Mouse (Mus musculus): ENCODE results near the gene Mcam. TPM values are rescaled to one million over a fixed set of nuclear protein-coding genes. Genes with fewer than 3 reads are reported as not detected.
A peak's percentile ranks its signal among the peaks of the same experiment; 100 is the strongest.

Gene Mcam
- polyA plus RNA-seq, 1 experiment = 27.9 TPM

DNA sequence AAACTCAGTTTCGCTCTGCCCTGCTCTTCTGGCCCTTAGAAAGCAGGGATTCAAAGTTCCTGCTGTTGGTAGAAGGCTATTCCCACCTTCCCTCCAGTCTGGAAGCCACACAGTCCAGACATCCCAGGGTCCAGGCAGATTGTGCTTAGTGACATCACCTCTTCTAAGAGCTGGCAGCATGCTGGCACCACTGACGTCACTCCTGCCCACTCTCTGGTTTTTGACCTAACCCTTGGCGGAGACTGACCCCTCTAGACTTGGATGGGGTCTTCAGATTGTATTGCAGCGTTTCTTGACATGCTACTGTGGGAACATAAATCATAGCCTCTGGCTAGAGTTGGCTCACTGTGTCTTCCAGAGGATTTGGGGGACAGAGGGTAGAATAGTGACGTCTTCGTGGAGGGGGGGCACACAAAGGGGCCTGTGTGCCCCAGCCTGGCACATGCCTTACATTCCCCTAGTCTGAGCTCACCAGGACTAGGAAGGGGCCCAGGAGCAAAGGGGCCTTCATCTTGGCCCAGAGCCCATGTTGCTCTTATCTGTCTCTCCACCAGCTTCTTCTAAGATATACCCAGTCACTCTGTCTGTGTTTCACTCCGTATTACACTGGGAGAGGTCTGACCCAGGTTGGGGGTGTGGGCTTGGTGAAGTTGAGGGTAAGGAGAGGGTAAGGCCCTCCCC is 1.6 kb downstream of the Mcam start:
- WGBS = 44% methylated on average over 7 of the region's 7 CpGs
- H3K27ac ChIP-seq (ENCODE audit: insufficient read depth, low read depth, low read length) = no peak overlapping the region

DNA sequence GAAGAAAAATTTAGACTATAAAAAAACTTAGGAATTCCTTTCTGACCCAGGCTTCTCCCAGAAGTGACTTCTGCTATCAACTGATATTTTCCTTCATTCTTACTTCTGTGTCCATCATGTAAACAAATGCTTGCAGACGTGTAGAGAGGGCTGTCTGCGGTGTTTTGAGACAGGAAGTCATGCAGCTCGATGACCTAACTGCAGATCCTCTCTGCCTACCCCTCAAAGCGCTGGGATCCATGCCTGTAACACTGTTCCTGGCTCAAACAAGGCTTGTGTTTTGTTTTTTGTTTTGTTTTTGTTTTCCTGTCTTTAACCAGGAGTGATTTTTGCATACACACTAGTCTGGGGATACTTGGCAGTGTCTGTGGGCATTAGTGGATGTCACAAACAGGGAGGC is 3.6 kb downstream of the Mcam start:
- DNase-seq = no peak
- H3K27me3 ChIP-seq (replicated peaks; ENCODE audit: control insufficient read depth, insufficient read depth, low read length) = no peaks in the 10 kb centered on the region
- WGBS = 60% methylated on average over 4 of the region's 4 CpGs
- H3K4me3 ChIP-seq (ENCODE audit: insufficient read depth, low read depth, low read length) = no peak overlapping the region
- H3K4me1 ChIP-seq (ENCODE audit: control insufficient read depth, insufficient read depth, low read length) = peaks cover 14% of the 10 kb centered on the region; the same call in 1 of the 2 replicates
- TF ChIP-seq POLR2A (IDR thresholded peaks at IDR 0.05; ENCODE audit: low read depth, low read length) = no peak
- no peak for TF ChIP-seq CTCF (conservative IDR thresholded peaks at IDR 0.05; ENCODE audit: insufficient read depth, insufficient read length, low read depth, low read length)
- no peak overlapping the region for H3K27ac ChIP-seq (ENCODE audit: insufficient read depth, low read depth, low read length)
- no peaks in the 10 kb centered on the region for H3K36me3 ChIP-seq (ENCODE audit: control insufficient read depth, insufficient read depth, low read length)

More for the DNA sequence above, 1.6 kb downstream of the Mcam start:
- Histone ChIP-seq H3K4me1 (ENCODE audit: control insufficient read depth, insufficient read depth, low read length) (peaks cover 14% of the 10 kb centered on the region; the same call in 1 of the 2 replicates), H3K36me3 (ENCODE audit: control insufficient read depth, insufficient read depth, low read length) (no peaks in the 10 kb centered on the region), H3K4me3 (ENCODE audit: insufficient read depth, low read depth, low read length) (peak overlapping the region; percentile 68), H3K27me3 (replicated peaks; ENCODE audit: control insufficient read depth, insufficient read depth, low read length) (no peaks in the 10 kb centered on the region)
- TF ChIP-seq POLR2A (IDR thresholded peaks at IDR 0.05; ENCODE audit: low read depth, low read length) (no peak), CTCF (conservative IDR thresholded peaks at IDR 0.05; ENCODE audit: insufficient read depth, insufficient read length, low read depth, low read length) (no peak)
- no peak for DNase-seq

DNA sequence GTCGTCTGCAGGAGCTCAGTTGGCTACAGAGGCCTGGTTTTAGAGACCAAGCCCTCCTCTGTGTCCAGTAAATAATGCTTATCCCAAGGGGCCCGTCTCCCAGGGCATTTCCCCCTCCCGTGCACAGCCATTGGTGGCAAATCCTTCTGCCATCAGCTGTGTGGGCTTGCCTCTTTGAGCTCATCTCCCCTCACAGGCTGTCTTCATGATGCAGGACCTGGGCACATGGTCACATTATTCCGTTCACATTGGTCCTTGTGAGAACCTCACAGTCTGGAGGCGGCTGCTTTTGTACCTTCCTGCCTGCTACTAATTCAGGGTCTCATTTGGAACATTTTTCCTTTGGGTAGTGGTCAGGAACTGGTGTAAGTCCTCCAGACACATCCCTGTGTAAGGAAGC is 7.7 kb downstream of the Mcam start:
- TF ChIP-seq POLR2A (IDR thresholded peaks at IDR 0.05; ENCODE audit: low read depth, low read length) = no peak
- Histone ChIP-seq H3K4me3 (ENCODE audit: insufficient read depth, low read depth, low read length) (no peak overlapping the region), H3K27me3 (replicated peaks; ENCODE audit: control insufficient read depth, insufficient read depth, low read length) (no peaks in the 10 kb centered on the region), H3K27ac (ENCODE audit: insufficient read depth, low read depth, low read length) (no peak overlapping the region), H3K4me1 (ENCODE audit: control insufficient read depth, insufficient read depth, low read length) (no peaks in the 10 kb centered on the region), H3K36me3 (ENCODE audit: control insufficient read depth, insufficient read depth, low read length) (no peaks in the 10 kb centered on the region; the same call in 1 of the 2 replicates)
- DNase-seq = no peak
- WGBS = 80% methylated on average over 5 of the region's 5 CpGs

DNA sequence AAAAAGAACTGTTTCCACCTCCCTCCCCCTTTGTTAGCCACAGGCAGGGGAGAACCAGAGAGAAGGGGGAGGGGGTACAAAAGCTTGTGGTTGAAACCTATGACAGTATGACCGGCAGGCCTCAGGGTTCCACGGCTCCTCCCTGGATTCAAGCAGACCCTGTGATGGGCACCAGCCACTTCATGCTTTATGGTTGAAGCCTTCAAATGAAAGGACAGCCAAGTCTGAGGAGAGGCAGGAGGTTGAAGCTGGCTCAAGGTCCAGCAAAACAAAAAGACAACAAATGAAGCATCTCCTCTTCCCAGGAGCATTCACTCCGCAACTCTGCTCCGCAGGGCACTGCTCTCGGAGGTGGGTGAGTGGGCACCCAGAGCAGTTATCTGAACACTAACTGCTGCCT is 9.2 kb downstream of the Mcam start:
- DNase-seq = no peak
- Histone ChIP-seq H3K27ac (ENCODE audit: insufficient read depth, low read depth, low read length) (no peak overlapping the region), H3K4me1 (ENCODE audit: control insufficient read depth, insufficient read depth, low read length) (no peaks in the 10 kb centered on the region), H3K27me3 (replicated peaks; ENCODE audit: control insufficient read depth, insufficient read depth, low read length) (no peaks in the 10 kb centered on the region), H3K36me3 (ENCODE audit: control insufficient read depth, insufficient read depth, low read length) (no peaks in the 10 kb centered on the region; the same call in 1 of the 2 replicates), H3K4me3 (ENCODE audit: insufficient read depth, low read depth, low read length) (no peak overlapping the region)
- TF ChIP-seq POLR2A (IDR thresholded peaks at IDR 0.05; ENCODE audit: low read depth, low read length) = no peak
- no peak for TF ChIP-seq CTCF (conservative IDR thresholded peaks at IDR 0.05; ENCODE audit: insufficient read depth, insufficient read length, low read depth, low read length)
- WGBS = 66% methylated on average over 5 of the region's 5 CpGs

GRCm38 (mm10) chr9:44144023-44144717 is 9.9 kb downstream of the Mcam start:
- WGBS = 27% methylated on average over 7 of the region's 8 CpGs
- Histone ChIP-seq H3K27ac (ENCODE audit: insufficient read depth, low read depth, low read length) (peak overlapping the region; percentile 3; the same call in 1 of the 2 replicates), H3K36me3 (ENCODE audit: control insufficient read depth, insufficient read depth, low read length) (no peaks in the 10 kb centered on the region; the same call in 1 of the 2 replicates)

GRCm38 (mm10) chr9:44144718-44145060 is 10.4 kb downstream of the Mcam start:
- H3K4me3 ChIP-seq (ENCODE audit: insufficient read depth, low read depth, low read length) = no peak overlapping the region
- H3K27me3 ChIP-seq (replicated peaks; ENCODE audit: control insufficient read depth, insufficient read depth, low read length) = no peaks in the 10 kb centered on the region
- H3K36me3 ChIP-seq (ENCODE audit: control insufficient read depth, insufficient read depth, low read length) = no peaks in the 10 kb centered on the region; the same call in 1 of the 2 replicates
- H3K4me1 ChIP-seq (ENCODE audit: control insufficient read depth, insufficient read depth, low read length) = no peaks in the 10 kb centered on the region
- DNase-seq = no peak
- no peak for TF ChIP-seq CTCF (conservative IDR thresholded peaks at IDR 0.05; ENCODE audit: insufficient read depth, insufficient read length, low read depth, low read length)
- TF ChIP-seq POLR2A (IDR thresholded peaks at IDR 0.05; ENCODE audit: low read depth, low read length) = no peak
- peak overlapping the region; percentile 3; the same call in 1 of the 2 replicates for H3K27ac ChIP-seq (ENCODE audit: insufficient read depth, low read depth, low read length)

More at GRCm38 (mm10) chr9:44144023-44144717, 9.9 kb downstream of the Mcam start:
- TF ChIP-seq POLR2A (IDR thresholded peaks at IDR 0.05; ENCODE audit: low read depth, low read length) (no peak), CTCF (conservative IDR thresholded peaks at IDR 0.05; ENCODE audit: insufficient read depth, insufficient read length, low read depth, low read length) (peak; percentile 48; the same call in 1 of the 2 replicates)
- no peaks in the 10 kb centered on the region for H3K4me1 ChIP-seq (ENCODE audit: control insufficient read depth, insufficient read depth, low read length)
- no peak overlapping the region for H3K4me3 ChIP-seq (ENCODE audit: insufficient read depth, low read depth, low read length)
- peak; percentile 67 for DNase-seq
- no peaks in the 10 kb centered on the region for H3K27me3 ChIP-seq (replicated peaks; ENCODE audit: control insufficient read depth, insufficient read depth, low read length)

GRCm38 (mm10) chr9:44147290-44147689 is 13.0 kb downstream of the Mcam start:
- WGBS = 31% methylated on average over 3 of the region's 3 CpGs
- Histone ChIP-seq H3K27me3 (replicated peaks; ENCODE audit: control insufficient read depth, insufficient read depth, low read length) (no peaks in the 10 kb centered on the region), H3K27ac (ENCODE audit: insufficient read depth, low read depth, low read length) (no peak overlapping the region), H3K36me3 (ENCODE audit: control insufficient read depth, insufficient read depth, low read length) (peaks cover 2% of the 10 kb centered on the region), H3K4me1 (ENCODE audit: control insufficient read depth, insufficient read depth, low read length) (no peaks in the 10 kb centered on the region), H3K4me3 (ENCODE audit: insufficient read depth, low read depth, low read length) (no peak overlapping the region)
- DNase-seq = peak; percentile 46
- peak; percentile 35; the same call in 1 of the 2 replicates for TF ChIP-seq CTCF (conservative IDR thresholded peaks at IDR 0.05; ENCODE audit: insufficient read depth, insufficient read length, low read depth, low read length)
- no peak for TF ChIP-seq POLR2A (IDR thresholded peaks at IDR 0.05; ENCODE audit: low read depth, low read length)

All from kidney, adult 2 months (tissue).